Mouse (Mus musculus) ES-Bruce4 (cell line): ENCODE measurements around the gene Depdc7.

ENCODE experiments used
- CTCF ChIP-seq: IDR thresholded peaks from one replicate; pipeline ENCODE4 v1.8.1; 2011; ENCODE audit warnings: low read depth, low read length
- POLR2A ChIP-seq: IDR thresholded peaks from one replicate; pipeline ENCODE4 v1.8.1; 2011; ENCODE audit warnings: low read length; ENCODE audit not compliant: insufficient read depth

- TF ChIP-seq CTCF (no peak), POLR2A (no peak)
These were observed 6.0 kb upstream of the Depdc7 start for GRCm38 (mm10) chr2:104748652-104749183.
